Mouse (Mus musculus): ENCODE data around the gene Hspb6.

DNA sequence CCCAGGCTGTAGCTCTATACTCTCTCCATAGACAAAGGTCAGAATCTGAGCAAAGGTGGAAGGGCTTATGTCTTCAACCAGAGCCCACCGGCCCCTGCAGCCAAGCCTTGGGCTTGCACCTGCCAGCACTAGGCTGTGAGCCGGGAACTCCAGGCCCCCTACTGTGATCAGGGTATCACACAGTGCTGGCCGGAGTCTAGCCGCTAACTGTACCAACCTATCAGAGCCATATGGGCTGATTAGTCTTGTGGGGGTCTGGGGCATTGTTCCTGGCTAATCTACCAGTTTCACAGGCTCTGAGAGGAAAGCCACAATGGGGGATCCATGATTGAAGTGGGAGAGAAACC is 39.6 kb downstream of the Hspb6 start:
- TF ChIP-seq POLR2A (IDR thresholded peaks at IDR 0.05; ENCODE audit: borderline replicate concordance, extremely low read depth, low read depth, low read length) (no peak), CTCF (IDR thresholded peaks at IDR 0.05; ENCODE audit: insufficient read depth, low read length) (no peak)

Data from lung, adult 2 months (tissue).